Mouse (Mus musculus): Measurements from ENCODE around the gene Tcf15.

DNA sequence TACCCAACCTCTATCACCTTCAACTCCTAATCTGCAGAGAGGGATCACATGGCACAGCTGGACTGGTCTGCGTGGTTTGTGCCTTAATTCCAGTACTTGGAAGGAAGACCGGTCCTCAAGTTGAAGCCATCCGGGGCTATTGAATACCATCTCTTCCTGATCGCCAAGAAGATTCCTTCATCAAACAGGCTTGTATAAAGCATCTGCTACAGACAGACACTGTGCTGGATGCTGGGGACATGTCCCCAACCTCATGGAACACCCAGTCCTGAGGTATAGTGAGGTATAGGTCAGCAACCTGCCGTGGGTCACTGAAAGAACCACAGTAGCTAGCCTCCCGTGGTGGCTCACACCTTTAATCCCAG, 34.4 kb downstream of the Tcf15 start:
- TF ChIP-seq GATA1 (IDR thresholded peaks at IDR 0.05; ENCODE audit: low read length): no peak
- no peak for TF ChIP-seq TAL1 (IDR thresholded peaks at IDR 0.05; ENCODE audit: low read length)
